Mouse (Mus musculus) neural tube, embryonic 14.5 days (tissue): ENCODE data around the gene Rabgap1l. TPM values are rescaled to one million over a fixed set of nuclear protein-coding genes. Genes with fewer than 3 reads are reported as not detected.

Source experiments
- microRNA counts: library from miRNA; unstranded; fragments of <30 nt; microRNA quantifications from one replicate; lab custom pipeline; 2016
- microRNA-seq: library from miRNA; unstranded; fragments of <30 nt; microRNA quantifications from one replicate; pipeline ENCODE4, GENCODE M21; 2016
- polyA plus RNA-seq: library from polyadenylated mRNA; unstranded; fragments of >200 nt; fragmentation: Nextera tagmentation; extraction: Ambion mirVana; gene quantifications from 2 replicates; pipeline ENCODE4 v1.2.1, GENCODE M21; 2014

Gene Rabgap1l
- polyA plus RNA-seq, 1 experiment from 2014 or later = 61.3 TPM

MicroRNA genes within 50 kb of the gene (microRNA counts, 519-probe panel; counts per million panel counts)
- not detected for microRNA mmu-miR-1927 (lab: Ali Mortazavi, UCI)

Small RNA genes within 50 kb of the gene (microRNA-seq; reads per million reads assigned to microRNA genes)
- 2.0 reads per million for gene Mir1927

Other genes starting within 250 kb of the Rabgap1l start
- 8.6 and 13.0 TPM in 2 replicates for gene Rc3h1, start 113.2 kb upstream of the Rabgap1l start, polyA plus RNA-seq
- 2.4 and 3.0 TPM in 2 replicates for gene Serpinc1, start 185.4 kb upstream of the Rabgap1l start, polyA plus RNA-seq
- gene Zbtb37, start 241.6 kb upstream of the Rabgap1l start, polyA plus RNA-seq = 12.3 and 19.1 TPM in 2 replicates